Mouse (Mus musculus): ENCODE data around the gene Tulp3. TPM values are rescaled to one million over a fixed set of nuclear protein-coding genes. Genes with fewer than 3 reads are reported as not detected.

The Tulp3 gene
- total and polyA plus RNA-seq, 2 experiments from 2014 or later, result 5.1 TPM

DNA sequence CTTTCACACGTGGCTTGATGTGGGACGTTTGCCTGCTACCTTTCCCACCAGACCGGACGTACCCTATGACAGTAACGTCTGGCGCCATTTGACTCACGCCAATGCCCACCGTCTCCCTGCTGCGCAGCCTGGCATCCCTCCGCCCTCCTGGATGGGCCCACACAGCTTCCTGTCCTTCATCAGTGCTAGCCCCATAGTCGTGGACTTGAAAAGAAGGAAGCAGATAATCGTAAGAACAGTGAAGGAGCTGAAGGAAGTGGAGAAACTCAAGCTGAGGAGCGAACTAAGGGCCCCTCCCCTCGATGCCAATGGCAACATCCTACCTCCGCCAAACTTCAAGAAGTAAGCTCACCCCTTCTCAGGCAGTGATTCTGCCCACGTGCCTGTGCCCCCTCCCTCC, 24.0 kb upstream of the Tulp3 start:
- H3K9ac ChIP-seq (replicated peaks; ENCODE audit: low read depth, low read length), result no peak overlapping the region
- H3K4me3 ChIP-seq (ENCODE audit: low read depth, low read length), result no peak overlapping the region
- no peak overlapping the region for H3K27ac ChIP-seq (ENCODE audit: low read depth)
- TF ChIP-seq EP300 (IDR thresholded peaks at IDR 0.05; ENCODE audit: low read depth), result no peak
- no peak overlapping the region for H3K4me2 ChIP-seq (ENCODE audit: low read depth, low read length)
- 76% methylated on average over 16 of the region's 16 CpGs for WGBS
- no peaks in the 10 kb centered on the region for H3K4me1 ChIP-seq (ENCODE audit: control insufficient read depth, insufficient read depth)
- peaks cover 2% of the 10 kb centered on the region for H3K36me3 ChIP-seq (replicated peaks; ENCODE audit: control insufficient read depth, insufficient read depth, low read length)
- DNase-seq (ENCODE audit: low spot score), result no peak
- H3K9me3 ChIP-seq (replicated peaks; ENCODE audit: control insufficient read depth, low read length), result no peaks in the 10 kb centered on the region
- ATAC-seq (ENCODE audit: insufficient read depth, low read depth), result no peak
- no peaks in the 10 kb centered on the region for H3K27me3 ChIP-seq (ENCODE audit: control insufficient read depth, insufficient read depth, low read length)

GRCm38 (mm10) chr6:128376371-128377085, 20.9 kb upstream of the Tulp3 start:
- H3K27ac ChIP-seq (ENCODE audit: low read depth), result no peak overlapping the region
- peaks cover 33% of the 10 kb centered on the region for H3K36me3 ChIP-seq (replicated peaks; ENCODE audit: control insufficient read depth, insufficient read depth, low read length)
- no peaks in the 10 kb centered on the region for H3K4me1 ChIP-seq (ENCODE audit: control insufficient read depth, insufficient read depth)
- no peaks in the 10 kb centered on the region for H3K27me3 ChIP-seq (ENCODE audit: control insufficient read depth, insufficient read depth, low read length)
- 88% methylated on average over 17 of the region's 17 CpGs for WGBS
- ATAC-seq (ENCODE audit: insufficient read depth, low read depth) (no peak), DNase-seq (ENCODE audit: low spot score) (no peak)
- TF ChIP-seq EP300 (IDR thresholded peaks at IDR 0.05; ENCODE audit: low read depth) (no peak), CTCF (IDR thresholded peaks at IDR 0.05; ENCODE audit: low read depth) (no peak)
- H3K9ac ChIP-seq (replicated peaks; ENCODE audit: low read depth, low read length), result no peak overlapping the region
- no peak overlapping the region for H3K4me3 ChIP-seq (ENCODE audit: low read depth, low read length)
- no peaks in the 10 kb centered on the region for H3K9me3 ChIP-seq (replicated peaks; ENCODE audit: control insufficient read depth, low read length)
- H3K4me2 ChIP-seq (ENCODE audit: low read depth, low read length), result no peak overlapping the region

GRCm38 (mm10) chr6:128375192-128375591, 19.5 kb upstream of the Tulp3 start, which contains the start of the genes Tex52 and Gm44596:
TSS of gene Tex52 (plus strand) at chr6:128375456.
TSS of gene Gm44596 (plus strand) at chr6:128375503.
- TF ChIP-seq CTCF (IDR thresholded peaks at IDR 0.05; ENCODE audit: low read depth), result no peak
- TF ChIP-seq EP300 (IDR thresholded peaks at IDR 0.05; ENCODE audit: low read depth), result no peak
- H3K4me3 ChIP-seq (ENCODE audit: low read depth, low read length), result no peak within 1 kb of the TSS
- H3K27me3 ChIP-seq (ENCODE audit: control insufficient read depth, insufficient read depth, low read length), result no peaks in the 10 kb centered on the region
- no peaks in the 10 kb centered on the region for H3K4me1 ChIP-seq (ENCODE audit: control insufficient read depth, insufficient read depth)
- H3K9ac ChIP-seq (replicated peaks; ENCODE audit: low read depth, low read length), result no peak within 1 kb of the TSS
- H3K4me2 ChIP-seq (ENCODE audit: low read depth, low read length), result no peak within 1 kb of the TSS
- DNase-seq (ENCODE audit: low spot score) (peak; percentile 43), ATAC-seq (ENCODE audit: insufficient read depth, low read depth) (peak; percentile 75)
- WGBS, result 37% methylated on average over 6 of the region's 6 CpGs
- peaks cover 46% of the 10 kb centered on the region for H3K36me3 ChIP-seq (replicated peaks; ENCODE audit: control insufficient read depth, insufficient read depth, low read length)
- H3K9me3 ChIP-seq (replicated peaks; ENCODE audit: control insufficient read depth, low read length), result no peaks in the 10 kb centered on the region
- no peak within 1 kb of the TSS for H3K27ac ChIP-seq (ENCODE audit: low read depth)

DNA sequence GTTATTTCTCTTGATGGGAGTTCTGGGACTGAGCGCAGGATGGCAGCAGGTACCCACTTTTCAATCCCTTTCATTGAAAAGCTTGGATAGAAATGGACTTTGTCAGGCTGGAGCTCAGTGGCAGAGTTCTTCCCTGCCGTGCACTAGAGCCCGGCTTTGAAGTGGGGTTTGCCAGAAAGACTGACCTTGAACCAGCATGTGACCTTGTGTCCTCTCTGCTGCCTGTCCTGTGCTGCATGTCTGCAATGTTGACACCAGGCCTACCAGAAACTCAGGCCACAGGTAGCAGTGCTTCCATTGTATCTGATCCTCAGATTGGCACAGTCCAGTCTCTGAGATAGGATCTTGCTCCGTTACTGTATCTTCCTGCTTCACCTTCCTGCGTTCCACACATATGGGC, 14.4 kb upstream of the Tulp3 start:
- no peaks in the 10 kb centered on the region for H3K27me3 ChIP-seq (ENCODE audit: control insufficient read depth, insufficient read depth, low read length)
- no peak overlapping the region for H3K27ac ChIP-seq (ENCODE audit: low read depth)
- no peaks in the 10 kb centered on the region for H3K9me3 ChIP-seq (replicated peaks; ENCODE audit: control insufficient read depth, low read length)
- DNase-seq (ENCODE audit: low spot score), result no peak
- H3K4me2 ChIP-seq (ENCODE audit: low read depth, low read length), result no peak overlapping the region
- H3K4me1 ChIP-seq (ENCODE audit: control insufficient read depth, insufficient read depth), result no peaks in the 10 kb centered on the region
- no peak overlapping the region for H3K9ac ChIP-seq (replicated peaks; ENCODE audit: low read depth, low read length)
- TF ChIP-seq EP300 (IDR thresholded peaks at IDR 0.05; ENCODE audit: low read depth) (no peak), CTCF (IDR thresholded peaks at IDR 0.05; ENCODE audit: low read depth) (no peak)
- peaks cover 84% of the 10 kb centered on the region for H3K36me3 ChIP-seq (replicated peaks; ENCODE audit: control insufficient read depth, insufficient read depth, low read length)
- H3K4me3 ChIP-seq (ENCODE audit: low read depth, low read length), result no peak overlapping the region
- ATAC-seq (ENCODE audit: insufficient read depth, low read depth), result no peak
- WGBS, result 64% methylated on average over 5 of the region's 5 CpGs

DNA sequence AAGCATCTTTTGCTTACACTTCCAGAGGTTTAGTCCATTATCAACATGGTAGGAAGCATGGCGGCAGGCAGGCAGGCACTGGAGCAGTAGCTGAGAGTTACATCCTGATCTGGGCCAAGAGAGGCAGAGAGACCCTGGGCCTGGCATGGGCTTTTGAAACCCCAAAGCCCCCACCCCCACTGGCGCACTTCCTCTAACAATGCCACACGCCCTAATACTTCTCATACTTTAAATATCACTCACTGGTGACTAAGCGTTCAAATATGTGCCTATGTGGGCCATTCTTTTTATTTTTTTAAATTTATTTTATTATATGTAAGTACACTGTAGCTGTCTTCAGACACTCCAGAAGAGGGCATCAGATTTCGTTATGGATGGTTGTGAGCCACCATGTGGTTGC, 10.8 kb upstream of the Tulp3 start:
- Histone ChIP-seq H3K27me3 (ENCODE audit: control insufficient read depth, insufficient read depth, low read length) (no peaks in the 10 kb centered on the region), H3K27ac (ENCODE audit: low read depth) (no peak overlapping the region), H3K9ac (replicated peaks; ENCODE audit: low read depth, low read length) (no peak overlapping the region), H3K4me2 (ENCODE audit: low read depth, low read length) (no peak overlapping the region), H3K4me3 (ENCODE audit: low read depth, low read length) (no peak overlapping the region), H3K36me3 (replicated peaks; ENCODE audit: control insufficient read depth, insufficient read depth, low read length) (peaks cover 51% of the 10 kb centered on the region), H3K9me3 (replicated peaks; ENCODE audit: control insufficient read depth, low read length) (no peaks in the 10 kb centered on the region), H3K4me1 (ENCODE audit: control insufficient read depth, insufficient read depth) (peaks cover 13% of the 10 kb centered on the region; the same call in 1 of the 2 replicates)
- ATAC-seq (ENCODE audit: insufficient read depth, low read depth) (no peak), DNase-seq (ENCODE audit: low spot score) (no peak)
- TF ChIP-seq CTCF (IDR thresholded peaks at IDR 0.05; ENCODE audit: low read depth) (no peak), EP300 (IDR thresholded peaks at IDR 0.05; ENCODE audit: low read depth) (no peak)
- 82% methylated on average over 5 of the region's 5 CpGs for WGBS

DNA sequence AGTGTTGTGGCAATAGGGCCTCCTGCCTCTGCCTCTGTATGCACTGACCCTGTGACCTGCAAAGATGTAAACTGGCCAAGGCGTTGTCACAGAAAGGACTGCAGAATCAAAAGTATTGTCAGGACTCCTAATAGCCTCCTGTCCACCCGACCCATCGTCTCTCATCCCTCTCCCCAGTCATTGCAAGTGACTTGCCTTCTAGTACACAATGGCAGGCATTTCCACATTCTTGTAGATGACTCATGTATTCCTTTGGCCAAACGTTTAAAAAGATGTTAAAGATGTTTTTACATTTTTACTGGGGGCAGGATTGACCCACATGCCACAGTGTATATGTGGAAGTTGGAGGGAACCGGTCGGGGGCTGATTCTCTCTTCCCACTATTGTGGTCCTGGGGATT, 9.1 kb upstream of the Tulp3 start:
- no peak for ATAC-seq (ENCODE audit: insufficient read depth, low read depth)
- Histone ChIP-seq H3K4me1 (ENCODE audit: control insufficient read depth, insufficient read depth) (peaks cover 15% of the 10 kb centered on the region; the same call in 1 of the 2 replicates), H3K27ac (ENCODE audit: low read depth) (no peak overlapping the region), H3K9me3 (replicated peaks; ENCODE audit: control insufficient read depth, low read length) (no peaks in the 10 kb centered on the region), H3K27me3 (ENCODE audit: control insufficient read depth, insufficient read depth, low read length) (no peaks in the 10 kb centered on the region), H3K4me3 (ENCODE audit: low read depth, low read length) (no peak overlapping the region), H3K9ac (replicated peaks; ENCODE audit: low read depth, low read length) (no peak overlapping the region), H3K4me2 (ENCODE audit: low read depth, low read length) (no peak overlapping the region), H3K36me3 (replicated peaks; ENCODE audit: control insufficient read depth, insufficient read depth, low read length) (peaks cover 33% of the 10 kb centered on the region)
- TF ChIP-seq EP300 (IDR thresholded peaks at IDR 0.05; ENCODE audit: low read depth) (no peak), CTCF (IDR thresholded peaks at IDR 0.05; ENCODE audit: low read depth) (no peak)
- 62% methylated on average over 6 of the region's 6 CpGs for WGBS
- DNase-seq (ENCODE audit: low spot score), result no peak

Measured in heart, postnatal 0 days (tissue).